Mouse (Mus musculus) forebrain, embryonic 10.5 days (tissue): Measurements from ENCODE around the gene Tcn2. TPM values are rescaled to one million over a fixed set of nuclear protein-coding genes. Genes with fewer than 3 reads are reported as not detected.

Experiments used
- DNase-seq: peaks from one replicate; pipeline ENCODE4 v3.0.0-alpha.2; 2017; ENCODE audit warnings: low spot score; ENCODE audit errors: extremely low spot score
- H3K27ac ChIP-seq: fragments of 300-500 bp; sonication (generic); 2 replicates; pipeline ENCODE4 v1.5.1; 2016; ENCODE audit warnings: mild to moderate bottlenecking
- H3K27me3 ChIP-seq: fragments of 300-500 bp; sonication (generic); 2 replicates; pipeline ENCODE4 v1.6.1; 2016; ENCODE audit warnings: mild to moderate bottlenecking; ENCODE audit not compliant: poor library complexity, severe bottlenecking
- H3K36me3 ChIP-seq: fragments of 300-500 bp; sonication (generic); replicated peaks from 2 replicates; pipeline ENCODE4 v1.6.1; 2016; ENCODE audit warnings: mild to moderate bottlenecking, moderate library complexity
- H3K4me1 ChIP-seq: fragments of 300-500 bp; sonication (generic); 2 replicates; pipeline ENCODE4 v1.6.1; 2016
- H3K4me3 ChIP-seq: fragments of 300-500 bp; sonication (generic); 2 replicates; pipeline ENCODE4 v1.5.1; 2016; ENCODE audit warnings: mild to moderate bottlenecking, moderate library complexity
- H3K9me3 ChIP-seq: fragments of 300-500 bp; sonication (generic); 2 replicates; pipeline ENCODE4 v1.6.1; 2016; ENCODE audit warnings: mild to moderate bottlenecking, moderate library complexity
- WGBS: fragments of 180-500 bp; shearing (Covaris S2); methylation state at CpG from one replicate; pipeline ENCODE4 v1.1.7; 2016; 5-methylcytosine and 5-hydroxymethylcytosine counted together
- polyA plus RNA-seq: library from polyadenylated mRNA; unstranded; fragments of >200 nt; fragmentation: Nextera tagmentation; extraction: Ambion mirVana; gene quantifications from 2 replicates; pipeline ENCODE4 v1.2.1, GENCODE M21; 2016

Gene Tcn2
- polyA plus RNA-seq, 1 experiment from 2014 or later: 21.1 TPM

DNA sequence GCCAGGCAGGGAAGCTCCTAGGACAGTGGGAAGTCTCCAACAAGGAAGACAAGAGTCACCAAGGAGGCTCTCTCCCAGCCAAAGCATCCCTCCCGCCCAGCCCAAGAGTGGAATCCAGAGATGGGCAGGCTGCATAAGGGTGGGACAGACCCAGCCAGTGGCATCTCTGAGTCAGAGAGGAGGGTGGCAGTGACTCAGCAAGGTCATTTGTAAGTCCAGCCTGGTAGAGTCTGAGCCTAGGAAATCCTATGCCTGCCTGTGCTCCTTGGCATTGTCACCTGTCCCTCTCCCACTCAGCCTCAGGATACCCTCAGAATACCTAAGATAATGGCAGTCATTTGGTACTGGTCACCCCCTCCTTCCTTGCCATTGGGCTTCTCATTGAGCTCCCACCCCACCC lies 26.5 kb downstream of the Tcn2 start:
- Histone ChIP-seq H3K27ac (no peak overlapping the region), H3K36me3 (peaks cover 21% of the 10 kb centered on the region), H3K4me1 (peaks cover 20% of the 10 kb centered on the region), H3K27me3 (no peaks in the 10 kb centered on the region), H3K9me3 (no peaks in the 10 kb centered on the region), H3K4me3 (no peak overlapping the region)
- WGBS: 75% methylated on average over 1 of the region's 1 CpGs
- DNase-seq: no peak

DNA sequence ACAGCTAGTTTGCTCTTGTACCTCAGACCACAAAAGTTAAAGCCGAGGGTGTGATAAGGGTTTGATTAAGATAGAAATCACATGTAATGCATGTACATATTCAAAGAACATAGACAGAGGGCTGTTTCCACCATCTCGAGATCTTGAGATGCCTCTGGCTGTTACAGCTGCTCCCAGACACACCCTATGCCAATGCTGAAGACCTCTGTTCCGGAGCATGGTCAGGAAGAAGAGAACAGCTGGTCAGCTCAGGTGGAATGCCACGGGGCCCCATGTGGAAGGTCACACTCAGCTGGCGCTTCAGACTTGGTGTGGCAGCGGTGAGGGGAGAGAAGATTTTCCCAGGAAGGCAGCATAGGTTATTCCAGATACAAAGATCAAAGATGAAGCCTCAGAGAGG lies 27.3 kb downstream of the Tcn2 start:
- WGBS: 87% methylated on average over 6 of the region's 6 CpGs
- Histone ChIP-seq H3K27ac (no peak overlapping the region), H3K4me3 (no peak overlapping the region), H3K4me1 (peaks cover 13% of the 10 kb centered on the region; the same call in 1 of the 2 replicates), H3K36me3 (peaks cover 24% of the 10 kb centered on the region), H3K9me3 (no peaks in the 10 kb centered on the region), H3K27me3 (no peaks in the 10 kb centered on the region)
- DNase-seq: no peak

DNA sequence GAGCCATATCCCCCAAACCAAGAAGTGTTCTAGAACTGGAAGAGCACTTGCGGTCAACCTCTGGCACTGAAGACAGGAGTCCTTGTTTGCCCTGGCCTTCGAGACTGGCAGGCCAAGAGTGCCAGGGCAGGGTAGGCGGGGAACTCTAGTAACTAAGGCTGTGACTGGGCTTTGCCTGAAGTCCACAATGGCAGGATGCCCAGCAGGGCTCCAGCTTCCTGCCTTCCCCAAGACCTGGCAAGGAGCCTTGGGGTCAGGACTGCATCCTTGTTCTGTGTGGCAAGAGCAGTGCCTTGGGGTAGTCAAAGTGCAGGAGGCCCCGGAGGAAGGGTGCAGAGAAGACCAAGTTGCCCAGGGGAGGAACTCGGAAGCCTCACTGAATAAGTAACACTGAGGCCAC lies 28.9 kb downstream of the Tcn2 start:
- peaks cover 5% of the 10 kb centered on the region; the same call in 1 of the 2 replicates for H3K4me1 ChIP-seq
- H3K36me3 ChIP-seq: peaks cover 39% of the 10 kb centered on the region
- no peak overlapping the region for H3K4me3 ChIP-seq
- 0 out of 2 replicates have a peak overlapping the region, but pooled peaks have one; percentile 21 for H3K27ac ChIP-seq
- DNase-seq: no peak
- 83% methylated on average over 5 of the region's 5 CpGs for WGBS
- no peaks in the 10 kb centered on the region for H3K27me3 ChIP-seq
- H3K9me3 ChIP-seq: no peaks in the 10 kb centered on the region

DNA sequence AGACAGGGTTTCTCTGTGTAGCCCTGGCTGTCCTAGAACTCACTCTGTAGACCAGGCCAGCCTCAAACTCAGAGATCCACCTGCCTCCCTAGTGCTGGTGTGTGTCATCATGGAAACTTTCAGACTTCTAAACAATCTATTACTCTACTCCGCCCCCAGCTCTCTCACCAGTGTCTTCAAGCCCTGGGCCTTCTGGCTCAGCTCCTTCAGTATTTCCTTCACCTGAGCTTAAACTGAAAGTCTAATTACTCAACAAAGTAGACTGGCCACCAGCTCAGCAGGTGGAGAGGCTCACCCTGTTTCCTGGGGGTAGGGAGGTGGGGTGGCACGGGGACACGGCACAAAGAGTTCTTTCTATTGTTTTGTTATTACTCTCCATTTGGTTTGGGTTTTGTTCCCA lies 29.4 kb downstream of the Tcn2 start:
- WGBS: 85% methylated on average over 3 of the region's 3 CpGs

DNA sequence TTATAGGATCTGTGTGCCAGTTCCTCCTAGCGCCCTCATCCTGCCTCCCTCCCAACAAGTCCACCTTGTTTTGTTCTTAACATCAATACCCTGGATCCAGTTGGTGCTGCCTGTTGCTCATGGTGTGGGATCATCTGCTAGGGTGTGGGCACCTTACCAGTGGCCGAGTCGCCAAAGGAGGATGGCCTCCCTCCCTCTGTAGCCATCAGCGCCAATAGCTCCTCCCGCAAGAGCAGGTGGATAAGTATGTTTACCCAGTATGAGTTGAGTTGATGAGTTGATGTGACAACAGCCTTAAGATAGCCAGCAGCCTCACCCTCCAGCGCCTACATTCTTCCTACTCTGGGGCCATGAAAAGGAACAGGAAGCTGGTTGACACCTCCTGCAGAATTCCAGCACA lies 31.7 kb downstream of the Tcn2 start:
- 89% methylated on average over 6 of the region's 6 CpGs for WGBS
- no peak for DNase-seq
- Histone ChIP-seq H3K27me3 (no peaks in the 10 kb centered on the region), H3K27ac (no peak overlapping the region), H3K4me1 (peaks cover 14% of the 10 kb centered on the region), H3K9me3 (no peaks in the 10 kb centered on the region), H3K4me3 (no peak overlapping the region), H3K36me3 (peaks cover 41% of the 10 kb centered on the region)

More for the DNA sequence above, 29.4 kb downstream of the Tcn2 start:
- Histone ChIP-seq H3K9me3 (no peaks in the 10 kb centered on the region), H3K27me3 (no peaks in the 10 kb centered on the region), H3K36me3 (peaks cover 43% of the 10 kb centered on the region), H3K4me3 (no peak overlapping the region), H3K4me1 (0 out of 2 replicates have a peak, but pooled peaks cover 4% of the 10 kb centered on the region), H3K27ac (no peak overlapping the region)
- no peak for DNase-seq

DNA sequence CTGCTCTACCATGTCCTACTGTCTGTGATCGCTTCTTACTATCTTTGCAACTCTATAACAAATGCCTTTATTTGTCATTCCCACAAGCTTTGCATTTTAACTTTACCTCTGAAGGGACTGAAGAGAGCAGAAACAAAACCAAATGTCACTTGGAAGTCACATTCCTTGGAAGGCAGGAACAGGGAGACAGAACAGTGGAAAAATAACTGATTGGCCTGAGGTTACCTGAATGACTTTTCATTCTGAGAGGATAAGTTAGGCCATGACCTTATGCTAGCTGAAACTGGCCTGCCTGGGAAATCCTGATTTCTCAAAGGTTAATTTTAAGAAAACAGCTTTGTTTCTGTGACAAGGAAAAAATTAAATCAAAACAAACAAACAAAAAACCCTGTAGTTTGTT lies 36.0 kb downstream of the Tcn2 start:
- H3K36me3 ChIP-seq: peaks cover 34% of the 10 kb centered on the region
- 94% methylated on average over 1 of the region's 1 CpGs for WGBS
- no peaks in the 10 kb centered on the region for H3K9me3 ChIP-seq
- no peak for DNase-seq
- H3K4me1 ChIP-seq: peaks cover 23% of the 10 kb centered on the region
- peak overlapping the region; percentile 94 for H3K27ac ChIP-seq
- no peaks in the 10 kb centered on the region for H3K27me3 ChIP-seq
- H3K4me3 ChIP-seq: peak overlapping the region; percentile 65

DNA sequence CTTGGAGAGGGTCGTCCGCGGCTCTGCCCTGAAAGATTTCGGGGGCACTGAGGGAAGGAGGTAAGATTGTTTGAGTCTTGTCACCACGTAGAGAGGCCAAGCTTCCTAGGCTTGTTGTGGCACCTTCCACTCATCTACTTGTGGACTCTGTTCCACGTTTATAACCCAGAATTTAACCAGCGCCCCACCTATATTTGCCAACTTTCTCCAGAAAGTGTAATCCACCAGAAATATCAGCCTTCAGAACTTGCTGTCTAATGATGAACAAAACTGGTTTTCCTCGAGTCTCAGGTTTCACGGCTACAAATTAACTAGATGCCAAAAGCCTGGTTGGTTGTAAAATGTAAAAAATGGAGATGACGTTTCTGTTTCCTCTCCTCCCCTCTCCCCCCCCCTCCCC lies 36.5 kb downstream of the Tcn2 start:
- Histone ChIP-seq H3K9me3 (no peaks in the 10 kb centered on the region), H3K36me3 (peaks cover 34% of the 10 kb centered on the region), H3K4me1 (peaks cover 23% of the 10 kb centered on the region), H3K27me3 (no peaks in the 10 kb centered on the region), H3K4me3 (peak overlapping the region; percentile 65), H3K27ac (peak overlapping the region; percentile 94)
- WGBS: 8% methylated on average over 10 of the region's 10 CpGs
- DNase-seq: no peak

DNA sequence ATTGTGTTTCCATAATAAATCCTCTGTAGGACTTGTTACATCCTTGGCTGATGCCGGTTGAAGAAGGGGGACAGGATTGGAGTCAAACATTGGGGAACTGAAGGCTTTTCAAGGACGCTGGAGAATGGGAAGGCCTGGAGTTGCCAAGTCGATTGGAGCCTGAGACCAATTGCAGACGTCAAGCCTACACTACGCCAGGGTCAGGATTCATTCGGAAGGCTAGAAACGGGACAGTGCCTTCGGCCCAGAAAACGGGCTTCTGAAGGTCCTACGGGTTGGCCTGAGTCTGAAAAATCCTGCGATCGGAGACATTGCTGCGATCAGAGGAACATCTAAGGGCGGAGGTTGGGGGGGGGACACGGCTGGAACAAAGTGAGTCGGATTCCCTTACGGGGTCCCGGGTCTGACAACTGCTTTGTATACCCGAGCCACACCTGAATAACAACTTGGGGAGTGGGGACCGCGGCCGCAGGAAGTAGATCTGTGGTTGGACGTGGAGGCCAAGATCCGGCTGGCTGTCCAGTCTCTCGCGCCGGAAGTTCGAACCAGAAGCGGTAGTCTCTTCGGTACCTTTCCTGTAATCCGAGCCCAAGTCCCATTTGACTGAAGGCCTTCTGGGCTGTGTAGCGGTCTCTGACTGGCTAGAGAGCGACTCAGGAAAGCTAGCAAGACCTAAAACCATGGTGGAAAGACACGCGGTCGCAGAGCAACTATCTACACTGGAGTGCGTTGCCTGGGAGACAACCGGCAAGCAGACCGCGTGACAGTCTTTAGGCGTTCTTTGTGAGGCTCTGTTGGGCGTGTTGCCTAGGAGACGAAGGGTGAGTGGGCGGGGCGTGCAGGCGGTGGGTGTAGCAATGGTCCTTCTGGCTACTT lies 37.3 kb downstream of the Tcn2 start, which contains the start of the genes 4921536K21Rik and Dusp18:
Gene 4921536K21Rik (minus strand): TSS at position 693 of the 876 bp plus-strand sequence.
Gene Dusp18 (plus strand): TSS at position 835 of the 876 bp plus-strand sequence.
- peaks cover 23% of the 10 kb centered on the region for H3K4me1 ChIP-seq
- DNase-seq: peak; percentile 98
- H3K36me3 ChIP-seq: peaks cover 31% of the 10 kb centered on the region
- 2% methylated on average over 46 of the region's 46 CpGs for WGBS
- H3K9me3 ChIP-seq: no peaks in the 10 kb centered on the region
- peak within 1 kb of the TSS; percentile 94 for H3K27ac ChIP-seq
- H3K27me3 ChIP-seq: no peaks in the 10 kb centered on the region
- peak within 1 kb of the TSS; percentile 65 for H3K4me3 ChIP-seq

DNA sequence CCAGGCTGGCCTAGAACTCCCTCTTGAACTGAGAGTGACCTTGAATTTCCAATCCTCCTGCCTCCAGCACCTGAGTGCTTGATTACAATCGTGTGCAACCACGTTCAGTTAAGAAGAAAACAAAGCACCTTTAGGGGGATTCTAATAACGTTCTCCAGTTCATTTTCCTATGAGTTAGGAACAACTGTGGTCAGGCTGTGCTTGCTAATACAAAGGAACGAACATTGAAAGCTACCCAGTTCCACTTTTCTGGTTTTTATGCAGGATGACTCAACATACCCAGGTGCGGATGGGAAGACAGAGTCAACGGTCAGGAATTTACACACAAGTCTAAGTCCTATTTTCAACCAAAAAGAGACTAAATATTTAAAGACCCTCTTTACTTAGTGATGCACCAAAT lies 38.0 kb downstream of the Tcn2 start:
- no peaks in the 10 kb centered on the region for H3K9me3 ChIP-seq
- DNase-seq: no peak
- H3K4me1 ChIP-seq: peaks cover 23% of the 10 kb centered on the region
- WGBS: 82% methylated on average over 6 of the region's 6 CpGs
- H3K27ac ChIP-seq: peak overlapping the region; percentile 94; the same call in 1 of the 2 replicates
- H3K4me3 ChIP-seq: peak overlapping the region; percentile 65
- no peaks in the 10 kb centered on the region for H3K27me3 ChIP-seq
- H3K36me3 ChIP-seq: peaks cover 25% of the 10 kb centered on the region

DNA sequence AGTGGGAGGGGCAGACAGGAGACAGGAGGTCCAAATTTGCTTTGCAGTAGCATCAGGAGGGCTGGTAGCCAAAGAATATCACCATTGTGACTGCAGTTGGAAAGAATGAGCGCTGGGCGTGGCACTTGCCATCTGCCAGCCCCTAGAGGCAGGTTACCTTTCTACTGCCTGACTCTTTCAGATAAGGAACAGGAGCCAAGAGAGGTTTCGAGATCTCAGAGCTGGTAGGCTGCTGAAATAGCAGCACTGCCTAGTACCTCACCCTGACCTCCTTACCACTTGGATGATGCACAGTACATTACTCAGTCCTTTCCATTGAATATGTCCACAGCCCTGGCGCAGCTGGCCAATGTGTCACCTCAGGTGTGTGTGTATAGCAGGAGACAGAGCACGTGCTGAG lies 44.6 kb downstream of the Tcn2 start:
- H3K9me3 ChIP-seq: no peaks in the 10 kb centered on the region
- no peaks in the 10 kb centered on the region for H3K27me3 ChIP-seq
- H3K4me1 ChIP-seq: peaks cover 14% of the 10 kb centered on the region
- no peak for DNase-seq
- no peak overlapping the region for H3K27ac ChIP-seq
- WGBS: 81% methylated on average over 5 of the region's 5 CpGs
- no peaks in the 10 kb centered on the region for H3K36me3 ChIP-seq
- H3K4me3 ChIP-seq: no peak overlapping the region

DNA sequence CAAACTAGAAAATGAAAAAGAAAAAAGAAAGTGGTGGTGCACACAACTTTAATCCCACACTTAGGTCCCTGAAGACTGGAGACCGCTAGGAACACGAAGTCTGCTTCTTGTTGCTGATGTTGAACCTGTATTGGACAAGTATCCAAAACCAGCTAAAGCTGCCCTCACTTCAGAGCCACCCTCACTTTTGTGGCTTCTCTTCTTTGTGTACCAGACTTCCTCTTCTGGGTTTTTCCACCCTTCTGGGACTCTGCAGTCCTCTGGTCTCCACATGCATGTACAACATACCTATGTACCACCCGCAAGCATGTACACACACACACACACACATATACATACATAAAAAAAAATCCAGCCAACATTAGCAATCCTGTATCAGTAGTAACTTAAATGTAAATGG lies 48.2 kb downstream of the Tcn2 start:
- no peaks in the 10 kb centered on the region for H3K9me3 ChIP-seq
- no peaks in the 10 kb centered on the region for H3K36me3 ChIP-seq
- H3K27ac ChIP-seq: no peak overlapping the region
- WGBS: 89% methylated on average over 3 of the region's 3 CpGs
- peaks cover 14% of the 10 kb centered on the region for H3K4me1 ChIP-seq
- DNase-seq: no peak
- no peak overlapping the region for H3K4me3 ChIP-seq
- no peaks in the 10 kb centered on the region for H3K27me3 ChIP-seq

DNA sequence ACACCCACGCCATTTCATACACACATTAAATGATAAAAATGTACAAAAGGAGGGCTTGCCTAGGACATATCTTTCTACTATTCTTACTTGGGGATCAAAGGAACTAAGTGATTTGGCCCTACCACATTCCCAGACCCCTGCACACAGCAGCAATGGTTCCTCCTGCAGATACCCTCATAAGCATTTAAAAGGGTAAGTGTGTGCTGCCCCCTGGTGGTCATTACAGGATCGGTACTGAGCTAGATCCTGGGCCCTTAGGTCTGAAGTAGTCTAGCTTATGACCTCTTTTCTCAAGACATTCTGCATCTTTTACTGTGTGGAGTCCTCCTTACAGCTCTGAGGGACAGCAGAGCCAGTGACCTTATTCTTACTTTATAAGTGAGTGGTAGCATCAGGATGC lies 52.1 kb downstream of the Tcn2 start:
- no peaks in the 10 kb centered on the region for H3K27me3 ChIP-seq
- WGBS: 35% methylated on average over 2 of the region's 2 CpGs
- H3K27ac ChIP-seq: no peak overlapping the region
- H3K4me3 ChIP-seq: no peak overlapping the region
- DNase-seq: peak; percentile 59
- no peaks in the 10 kb centered on the region for H3K36me3 ChIP-seq
- H3K4me1 ChIP-seq: peaks cover 6% of the 10 kb centered on the region; the same call in 1 of the 2 replicates
- no peaks in the 10 kb centered on the region for H3K9me3 ChIP-seq

DNA sequence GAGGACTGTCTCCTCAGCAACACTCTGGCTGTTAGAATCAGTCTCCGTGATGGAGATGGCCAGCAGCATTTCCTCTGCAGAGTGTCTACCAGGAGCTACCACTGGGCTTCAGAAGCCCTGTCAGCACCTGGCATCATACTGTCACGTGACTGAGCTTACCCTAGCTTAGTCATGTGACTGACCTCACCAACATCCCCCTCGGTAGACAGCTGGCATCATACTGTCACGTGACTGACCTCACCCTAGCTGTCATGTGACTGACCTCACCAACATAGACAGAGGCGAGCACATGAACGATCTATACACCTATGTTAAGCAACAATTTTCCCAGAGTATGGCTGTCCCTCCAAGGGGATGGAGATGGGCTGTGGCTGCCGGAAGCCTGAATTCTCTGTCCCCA lies 53.3 kb downstream of the Tcn2 start:
- Histone ChIP-seq H3K4me1 (0 out of 2 replicates have a peak, but pooled peaks cover 4% of the 10 kb centered on the region), H3K9me3 (no peaks in the 10 kb centered on the region), H3K36me3 (no peaks in the 10 kb centered on the region), H3K4me3 (no peak overlapping the region), H3K27me3 (no peaks in the 10 kb centered on the region), H3K27ac (no peak overlapping the region)
- DNase-seq: no peak
- 81% methylated on average over 7 of the region's 7 CpGs for WGBS
